Mouse (Mus musculus): ENCODE data around the gene Aplf.

The Aplf gene

DNA sequence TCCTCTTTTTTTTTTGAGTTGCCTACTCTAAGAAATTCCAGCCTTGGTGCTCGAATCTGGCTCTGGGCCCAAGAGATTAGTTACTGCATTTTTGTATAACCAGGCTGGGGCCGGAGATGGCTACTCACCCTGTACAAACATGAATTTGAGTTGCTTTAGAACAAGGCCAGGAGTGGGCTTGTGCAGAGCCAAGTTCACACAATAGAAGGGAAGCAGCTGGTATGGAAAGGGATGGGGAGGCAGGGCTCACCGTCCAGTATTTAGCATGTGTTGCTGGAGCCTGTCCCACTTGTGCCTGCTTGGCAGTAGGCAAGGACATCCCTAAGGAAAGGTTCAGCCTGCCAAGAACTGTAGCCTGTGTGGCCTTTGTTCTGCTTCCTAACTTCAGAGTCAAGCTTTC is 50.7 kb downstream of the Aplf start:
- no peak for DNase-seq

DNA sequence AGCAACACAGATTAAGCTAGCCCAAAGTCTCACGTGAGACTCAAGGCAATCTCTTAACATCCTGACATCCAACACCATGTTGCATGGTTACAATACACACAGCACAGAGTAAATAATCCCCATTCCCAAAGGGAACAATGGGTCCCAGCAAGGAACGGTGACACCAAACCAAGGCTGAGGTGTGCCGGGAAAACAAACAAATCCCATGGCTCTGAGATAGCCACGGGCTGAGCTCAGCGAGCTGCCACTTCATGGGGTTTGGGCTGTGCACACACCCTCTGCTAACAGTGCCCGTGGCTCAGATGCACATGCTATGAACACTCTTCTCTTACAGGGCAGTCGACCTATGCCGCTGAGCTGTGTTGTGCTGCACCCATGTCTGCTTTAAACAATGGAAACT is 54.0 kb downstream of the Aplf start:
- no peak for DNase-seq

DNA sequence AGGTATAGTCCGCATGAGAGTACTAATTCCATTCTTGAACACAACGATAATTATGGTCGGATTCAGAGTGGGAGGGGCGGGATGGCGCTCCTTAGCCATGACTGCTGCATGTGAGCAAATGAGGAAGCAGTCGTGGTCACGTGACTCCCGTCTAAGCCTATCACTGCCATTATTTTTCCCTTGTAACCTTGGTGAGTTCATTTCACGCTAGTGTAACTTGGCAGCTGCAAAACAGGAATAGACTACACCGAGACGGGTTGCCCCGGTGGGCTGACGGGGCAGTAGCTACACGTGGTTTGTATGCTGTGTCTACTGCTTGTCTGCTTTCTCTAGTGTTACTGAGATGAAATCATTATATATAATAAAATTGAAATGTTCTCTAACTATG is 56.3 kb downstream of the Aplf start:
- no peak for DNase-seq

DNA sequence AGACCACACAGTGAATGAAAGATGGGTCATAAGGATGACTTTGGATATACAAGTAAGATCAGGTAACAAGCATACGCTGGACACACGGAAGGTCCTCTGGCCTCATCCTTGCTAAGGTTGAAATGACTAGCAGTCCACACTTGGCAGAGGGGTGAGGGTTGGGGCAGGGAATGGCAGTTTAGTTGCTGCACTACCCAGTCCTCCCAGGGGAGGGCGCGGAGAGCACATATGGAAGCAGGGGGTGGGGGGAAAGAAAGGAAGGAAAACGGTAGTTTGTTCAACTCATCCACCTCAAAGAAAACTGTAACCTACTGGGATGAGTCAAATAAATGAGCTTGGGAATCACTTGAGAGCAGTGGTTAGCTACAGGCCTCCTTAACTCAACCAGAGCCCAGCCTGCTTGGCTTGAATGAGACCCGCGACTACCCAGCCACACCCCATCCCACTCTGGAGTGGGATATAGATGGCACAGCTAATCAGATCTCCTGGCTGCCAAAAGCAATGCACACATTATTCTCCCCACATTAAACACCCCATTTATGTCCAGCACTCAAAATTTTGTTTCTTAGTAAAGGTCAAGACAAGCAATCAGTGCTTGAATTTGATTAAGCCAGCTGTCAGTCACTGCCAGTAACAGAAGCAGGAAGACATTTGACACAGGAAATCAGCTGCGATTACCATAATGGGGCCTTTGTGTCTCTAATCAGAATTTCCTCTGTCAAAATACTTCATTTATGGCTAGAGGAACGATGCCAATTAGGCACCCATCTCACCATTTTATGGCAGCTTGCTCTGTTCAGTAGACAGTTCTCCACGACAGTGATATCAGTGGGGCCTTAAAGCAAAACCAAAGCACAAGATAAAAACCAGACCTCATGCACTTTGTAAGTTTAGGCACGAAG is 56.9 kb downstream of the Aplf start:
- DNase-seq: no peak

DNA sequence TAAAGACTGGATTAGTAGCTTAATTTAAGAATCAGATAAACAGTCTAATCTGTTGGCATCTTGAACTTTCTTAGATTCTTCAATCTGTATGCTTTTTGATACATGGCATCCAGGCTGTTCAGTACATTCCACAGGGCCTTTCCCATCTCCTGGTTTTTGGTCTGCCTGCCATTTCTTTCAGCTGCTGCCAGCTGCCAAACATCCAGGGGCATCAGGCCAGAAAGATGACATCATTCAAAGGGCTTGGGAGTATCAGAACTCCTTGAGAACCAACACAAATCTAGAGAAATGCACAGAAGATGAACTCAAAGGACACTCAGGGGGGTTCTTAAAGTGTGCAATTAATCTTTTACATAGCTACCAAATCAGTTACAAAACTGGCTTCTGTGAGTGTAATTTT is 72.2 kb downstream of the Aplf start:
- no peak for DNase-seq

DNA sequence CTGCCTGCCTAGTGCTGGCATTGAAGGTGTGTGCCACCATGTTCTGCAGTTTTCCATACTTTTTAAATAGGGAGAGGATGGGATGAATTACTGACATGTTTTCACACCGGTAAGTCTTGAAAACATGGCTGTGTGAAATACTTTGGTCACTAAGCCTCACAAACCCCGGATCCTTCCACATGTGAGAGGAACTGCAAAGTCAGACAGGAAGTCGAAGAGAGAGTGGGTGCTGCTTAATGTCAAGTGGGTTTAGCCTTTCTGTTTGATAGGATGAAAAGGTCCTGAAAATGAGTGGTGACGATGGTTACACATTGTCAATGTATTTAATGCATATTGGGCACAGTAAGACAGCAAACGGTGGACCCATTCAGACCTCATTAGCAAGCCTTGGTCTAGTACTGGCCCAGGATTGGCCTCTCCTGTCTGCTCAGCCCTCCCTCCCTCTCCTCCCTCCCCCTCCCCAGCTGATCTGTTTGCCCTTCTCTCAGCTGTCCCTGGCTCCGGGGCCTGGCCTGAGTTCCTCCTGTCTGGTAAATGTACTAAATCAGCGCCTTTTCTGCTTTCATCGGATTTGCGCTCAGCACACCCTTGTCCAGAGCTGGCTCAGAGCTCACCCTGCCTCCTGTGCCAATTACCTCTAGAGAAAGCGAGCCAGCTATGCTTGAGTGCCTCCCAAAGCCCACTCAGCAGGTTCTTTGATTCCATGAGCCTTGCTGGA is 74.7 kb downstream of the Aplf start:
- DNase-seq: no peak

DNA sequence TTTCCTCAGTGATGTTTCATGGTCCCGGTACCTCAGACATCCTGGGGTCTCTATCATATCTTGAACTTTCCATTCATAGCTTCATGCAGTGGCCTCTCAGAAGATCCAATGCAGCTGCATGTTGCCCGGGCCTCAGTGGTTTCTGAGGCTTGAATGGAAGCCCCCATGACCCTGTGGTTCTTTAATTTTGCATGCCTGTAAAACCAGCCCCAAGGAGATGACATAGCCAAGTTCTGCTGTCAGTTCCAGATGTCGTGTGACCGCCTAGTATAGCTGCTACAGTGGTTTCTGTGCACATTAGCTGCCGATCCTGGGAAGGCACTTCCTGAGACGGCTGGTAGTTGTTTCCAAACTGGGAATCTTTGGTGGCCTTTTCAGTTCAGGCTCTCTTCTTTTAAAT is 77.8 kb downstream of the Aplf start:
- no peak for DNase-seq

DNA sequence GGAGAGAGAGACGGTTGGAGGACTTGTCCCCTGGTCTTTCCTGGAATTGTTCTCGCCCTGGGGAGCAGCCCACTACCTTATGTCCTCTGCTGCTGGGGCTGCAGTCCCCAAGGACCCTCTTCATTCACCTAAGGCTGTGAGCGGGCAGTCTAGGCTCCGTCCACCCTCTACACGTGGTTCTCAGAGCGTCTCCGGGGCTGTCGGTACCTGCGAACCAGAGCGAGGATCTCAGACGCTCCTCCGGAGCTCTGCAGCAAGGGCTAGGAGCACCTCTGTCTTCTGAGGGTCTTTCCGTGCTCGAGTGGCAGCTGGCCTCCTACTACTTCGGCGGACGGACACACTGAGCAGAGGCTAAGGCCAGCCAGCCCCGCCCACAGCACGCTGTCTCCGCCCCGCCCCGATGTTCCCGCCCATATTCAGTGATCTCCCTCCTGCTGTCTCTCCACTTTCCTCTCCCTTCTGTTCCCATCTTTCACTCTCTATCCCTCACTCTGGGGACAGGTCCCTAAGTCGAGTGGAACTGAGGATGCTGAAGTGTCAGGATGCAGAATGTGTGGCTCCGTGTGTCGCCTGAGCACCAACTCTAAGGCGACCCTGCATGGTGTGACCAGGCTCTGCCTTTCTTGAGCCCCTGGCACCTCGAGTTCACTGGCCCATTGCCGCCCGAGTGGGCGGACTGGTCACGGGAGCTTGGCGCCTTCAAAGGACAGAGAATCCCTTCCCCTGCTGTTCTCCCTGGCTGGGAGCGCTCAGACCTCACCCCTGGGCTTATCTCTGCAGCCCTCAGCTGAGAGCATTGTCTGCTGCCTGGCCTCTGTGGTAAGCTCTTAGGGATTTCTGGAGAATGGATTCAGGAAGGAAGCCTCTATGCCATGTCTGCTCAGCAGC is 81.4 kb downstream of the Aplf start, which contains the start of gene Prokr1:
Prokr1 (minus strand) TSS at position 350 of the 888 bp plus-strand sequence.
- DNase-seq: no peak

DNA sequence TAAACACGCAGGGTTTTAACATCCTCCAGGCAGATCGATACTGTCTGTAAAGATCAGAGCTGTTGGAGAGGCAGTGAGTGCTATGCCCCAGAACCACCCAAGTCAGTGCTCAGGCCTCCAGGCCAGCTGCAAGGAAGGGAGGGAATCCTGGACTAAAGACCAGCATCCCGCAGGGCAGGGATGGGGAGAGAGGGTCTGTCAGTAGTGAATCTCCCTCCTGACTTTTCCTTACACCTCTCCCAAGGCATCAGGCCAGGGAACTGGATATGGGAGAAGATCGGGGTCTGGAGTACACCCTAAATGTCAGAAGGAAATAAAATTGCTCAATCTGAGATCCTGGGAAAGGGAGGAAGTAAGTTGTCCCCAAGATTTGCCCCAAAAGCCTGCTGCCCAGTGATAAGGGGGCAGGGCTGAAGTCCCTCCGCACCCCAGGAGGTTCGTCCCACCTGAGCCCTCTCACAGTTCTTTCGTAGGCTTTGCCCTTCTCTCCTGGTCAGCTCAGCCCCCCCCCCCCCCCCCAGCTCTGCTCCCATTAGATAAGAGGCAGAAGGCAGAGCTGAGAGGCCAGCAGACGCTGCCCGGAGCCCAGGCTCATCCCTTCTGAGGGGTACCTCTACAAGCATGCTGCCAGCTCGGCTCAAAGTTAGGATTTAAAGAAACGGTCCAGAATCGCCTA is 82.1 kb downstream of the Aplf start:
- no peak for DNase-seq

DNA sequence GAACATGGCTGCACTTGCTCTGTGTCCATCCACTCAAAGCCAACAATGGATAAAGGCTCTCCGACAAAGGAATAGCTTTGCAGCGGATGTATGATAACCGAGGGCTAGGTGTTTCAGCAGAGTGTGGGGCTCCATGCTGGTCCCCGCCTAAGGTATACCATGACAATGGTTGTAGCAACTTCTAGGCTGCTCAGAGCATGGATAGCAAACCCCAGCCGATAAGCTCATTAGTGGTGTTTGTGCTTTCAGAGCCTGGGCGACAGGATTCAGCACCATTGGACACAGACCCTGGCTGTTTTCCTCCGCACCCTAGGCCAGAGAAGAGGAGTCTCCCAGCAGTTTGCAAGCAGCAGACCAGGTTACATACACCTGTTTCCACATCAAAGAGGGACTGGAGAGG is 88.0 kb downstream of the Aplf start:
- no peak for DNase-seq

DNA sequence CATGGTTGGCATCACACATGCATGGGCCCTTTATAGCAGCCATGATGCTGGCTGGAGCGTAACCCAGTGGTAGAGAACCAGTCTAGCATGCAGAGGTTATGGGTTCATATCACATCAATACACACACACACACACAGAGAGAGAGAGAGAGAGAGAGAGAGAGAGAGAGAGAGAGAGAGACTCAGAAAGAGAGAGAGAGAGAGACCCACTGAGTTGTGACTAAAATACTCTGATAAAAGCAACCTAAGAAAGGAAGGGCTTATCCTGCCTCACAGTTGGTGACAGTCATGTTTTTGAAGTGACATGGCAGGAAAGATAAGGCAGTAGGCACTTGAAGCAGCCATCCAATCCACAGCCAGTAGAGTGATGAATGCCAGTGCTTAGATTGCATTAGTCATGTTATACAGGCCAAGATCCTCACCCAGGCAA is 88.8 kb downstream of the Aplf start:
- no peak for DNase-seq

DNA sequence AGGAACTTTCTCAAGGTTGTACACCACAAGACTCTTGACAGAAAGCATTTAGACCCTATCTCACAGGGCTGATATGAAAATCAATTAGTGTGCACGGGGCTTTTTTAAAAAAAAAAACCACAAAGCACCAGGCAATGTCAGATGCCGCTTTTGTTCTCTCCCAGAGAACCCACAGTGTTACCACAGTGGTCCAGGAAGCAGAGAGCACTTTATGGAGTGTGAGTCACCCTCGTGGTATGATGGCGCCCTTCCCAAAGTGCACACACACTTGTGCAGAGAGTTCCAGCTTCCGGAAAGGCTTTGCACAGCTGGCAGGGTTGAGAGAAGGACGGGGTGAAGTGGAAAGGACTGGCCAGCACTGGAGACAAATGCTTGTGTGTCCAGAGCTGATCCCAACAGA is 89.5 kb downstream of the Aplf start:
- no peak for DNase-seq

DNA sequence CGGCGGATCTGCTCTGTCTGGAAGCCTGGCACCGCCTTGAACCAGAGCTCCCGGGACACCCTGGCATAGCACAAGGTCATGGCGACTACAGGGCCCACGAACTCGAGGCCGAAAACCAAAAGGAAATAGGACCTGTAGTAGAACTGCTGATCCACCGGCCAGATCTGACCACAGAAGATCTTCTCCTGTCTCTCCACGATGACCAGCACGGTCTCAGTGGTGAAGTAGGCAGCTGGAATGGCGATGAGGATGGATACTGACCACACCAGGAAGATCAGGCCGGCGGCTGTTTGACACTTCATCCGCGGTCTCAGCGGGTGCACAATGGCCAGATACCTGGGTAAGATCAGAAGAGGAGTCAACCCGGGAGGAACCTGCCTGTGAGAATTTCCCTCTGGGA is 90.4 kb downstream of the Aplf start:
- DNase-seq: no peak

DNA sequence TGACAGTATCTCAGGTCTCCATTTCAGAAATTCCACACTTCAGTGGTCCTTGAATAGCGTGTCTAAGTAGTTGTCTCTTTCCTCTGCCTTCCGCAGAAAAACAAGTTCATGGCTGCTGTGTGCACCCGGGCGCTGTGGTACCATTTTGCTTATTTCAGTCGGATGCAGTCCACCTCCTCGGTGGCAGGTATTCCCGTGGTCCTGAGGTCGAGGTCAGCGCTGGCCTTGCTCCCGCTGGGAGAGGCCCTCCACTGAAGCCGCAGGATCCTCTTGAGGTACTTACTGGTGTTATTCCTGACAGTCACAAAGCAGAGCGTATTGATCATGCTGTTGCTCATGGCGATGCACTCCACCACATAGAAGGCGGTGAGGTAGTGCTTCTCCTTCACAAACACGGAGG is 90.9 kb downstream of the Aplf start:
- DNase-seq: no peak
